Mouse (Mus musculus) left cerebral cortex, postnatal 36 days (tissue): ENCODE results near the gene Gm10134. TPM values are rescaled to one million over a fixed set of nuclear protein-coding genes. Genes with fewer than 3 reads are reported as not detected.
A peak's percentile ranks its signal among the peaks of the same experiment; 100 is the strongest.
"Not testable (repeated sequence)": the region's sequence is repeated elsewhere in the genome, so short reads cannot be mapped to it uniquely, and the experiment has no call there.

Experiments used
- DNase-seq, 2 experiments: peaks; one replicate each; pipeline ENCODE4 v3.0.0; 2021 to 2022; ENCODE audit warnings: low spot score in 2 of 2, mixed read lengths in 1 of 2
- intact Hi-C: fragments of 180-260 bp; cut with DNase I; formaldehyde crosslinking; loops from one replicate; pipeline ENCODE4 v1.15.1; 2025
- total RNA-seq, 2 experiments: library from RNA; stranded (reverse); gene quantifications; 2 replicates each; pipeline ENCODE4 v1.2.3; 2021

Gene Gm10134
- total RNA-seq, 2 experiments from 2014 or later = 1.7 TPM

DNA sequence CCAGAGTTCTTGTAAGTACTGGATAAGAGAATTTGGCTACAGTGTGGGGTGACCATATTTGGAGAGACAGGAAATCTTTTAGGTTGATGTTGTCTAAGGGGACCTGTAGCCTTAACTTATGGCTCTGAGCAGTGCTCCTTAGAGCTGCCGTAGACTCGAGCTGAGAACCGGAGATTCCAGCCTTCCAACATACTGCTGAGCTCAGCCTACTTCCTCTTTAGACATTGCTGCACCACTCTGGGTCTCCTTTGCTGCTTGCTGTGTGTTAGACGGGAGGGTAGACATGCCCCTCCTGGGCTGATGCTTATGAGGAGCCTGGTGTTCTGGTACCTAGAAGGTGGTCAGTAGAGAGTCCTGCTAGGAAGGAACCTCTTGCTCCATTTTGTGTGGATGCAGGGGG, 7.5 kb upstream of the Gm10134 start:
- intact Hi-C loops = no loop called here
- no peak for DNase-seq

DNA sequence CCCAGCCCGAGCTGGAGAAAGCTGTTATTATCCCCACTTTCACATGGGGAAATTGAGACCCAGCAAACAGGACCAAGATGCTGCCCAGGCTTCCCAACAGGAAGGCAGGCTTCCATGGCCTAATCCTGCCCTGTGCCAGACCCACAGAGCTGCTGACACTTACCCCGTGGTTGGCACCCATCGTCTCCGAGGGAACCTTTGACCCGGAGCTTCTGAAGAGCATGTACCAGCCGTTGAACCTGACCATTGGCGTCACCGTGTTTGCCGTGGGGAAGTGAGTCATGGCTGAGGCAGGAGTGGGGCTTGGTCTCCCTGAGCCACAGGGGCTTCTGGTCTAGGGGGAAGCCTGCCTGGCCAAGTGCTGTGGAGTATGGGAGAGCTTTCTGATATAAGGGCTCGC, 2.9 kb upstream of the Gm10134 start:
- intact Hi-C loops = no loop called here
- DNase-seq = no peak

DNA sequence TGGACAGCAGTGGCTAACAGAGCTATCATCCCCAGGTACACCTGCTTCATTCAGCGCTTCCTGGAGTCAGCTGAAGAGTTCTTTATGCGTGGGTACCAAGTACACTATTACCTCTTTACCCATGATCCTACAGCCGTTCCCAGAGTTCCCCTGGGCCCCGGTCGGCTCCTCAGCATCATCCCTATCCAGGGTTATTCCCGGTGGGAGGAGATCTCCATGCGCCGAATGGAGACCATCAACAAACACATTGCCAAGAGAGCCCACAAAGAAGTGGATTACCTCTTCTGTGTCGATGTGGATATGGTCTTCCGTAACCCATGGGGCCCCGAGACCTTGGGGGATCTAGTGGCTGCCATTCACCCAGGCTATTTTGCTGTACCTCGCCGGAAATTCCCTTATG, 1.2 kb upstream of the Gm10134 start:
- DNase-seq = no peak

DNA sequence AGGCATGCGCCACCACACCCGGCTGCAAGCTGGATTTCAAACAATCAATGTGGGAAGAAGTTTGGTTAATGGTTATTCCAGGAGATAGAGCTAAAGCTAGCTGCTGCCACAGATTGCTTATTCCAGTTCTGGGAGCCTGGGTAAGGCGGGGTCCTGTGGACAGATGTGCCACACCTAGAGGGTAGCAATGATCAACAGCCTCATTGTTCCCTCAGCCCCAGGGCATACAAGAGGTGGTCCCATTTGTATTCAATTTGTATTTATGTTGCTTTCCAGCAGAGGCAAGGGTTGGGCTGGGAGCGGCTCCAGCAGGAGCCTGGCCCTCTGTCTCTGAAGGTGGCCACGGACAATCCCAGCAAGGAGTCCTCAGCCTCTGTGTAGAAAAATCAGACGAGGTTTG, 396 bp downstream of the Gm10134 start:
- intact Hi-C loops = no loop called here
- no peak for DNase-seq

More for the DNA sequence above, 1.2 kb upstream of the Gm10134 start:
- intact Hi-C loops = no loop called here

DNA sequence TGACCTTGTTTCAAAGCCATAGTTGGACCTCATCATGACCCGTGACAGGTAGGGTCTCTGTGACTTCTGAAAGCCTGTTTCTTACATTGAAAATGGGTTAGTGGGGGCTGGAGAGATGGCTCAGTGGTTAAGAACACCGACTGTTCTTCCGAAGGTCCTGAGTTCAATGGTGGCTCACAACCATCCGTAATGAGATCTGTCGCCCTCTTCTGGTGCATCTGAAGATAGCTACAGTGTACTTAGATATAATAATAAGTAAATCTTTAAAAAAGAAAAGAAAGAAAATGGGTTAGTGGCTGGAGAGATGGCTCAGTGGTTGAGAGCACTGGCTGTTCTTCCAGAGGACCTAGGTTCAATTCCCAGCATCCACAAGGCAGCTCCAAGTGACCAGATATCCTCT, 5.7 kb downstream of the Gm10134 start:
- intact Hi-C loops = not testable (repeated sequence)

DNA sequence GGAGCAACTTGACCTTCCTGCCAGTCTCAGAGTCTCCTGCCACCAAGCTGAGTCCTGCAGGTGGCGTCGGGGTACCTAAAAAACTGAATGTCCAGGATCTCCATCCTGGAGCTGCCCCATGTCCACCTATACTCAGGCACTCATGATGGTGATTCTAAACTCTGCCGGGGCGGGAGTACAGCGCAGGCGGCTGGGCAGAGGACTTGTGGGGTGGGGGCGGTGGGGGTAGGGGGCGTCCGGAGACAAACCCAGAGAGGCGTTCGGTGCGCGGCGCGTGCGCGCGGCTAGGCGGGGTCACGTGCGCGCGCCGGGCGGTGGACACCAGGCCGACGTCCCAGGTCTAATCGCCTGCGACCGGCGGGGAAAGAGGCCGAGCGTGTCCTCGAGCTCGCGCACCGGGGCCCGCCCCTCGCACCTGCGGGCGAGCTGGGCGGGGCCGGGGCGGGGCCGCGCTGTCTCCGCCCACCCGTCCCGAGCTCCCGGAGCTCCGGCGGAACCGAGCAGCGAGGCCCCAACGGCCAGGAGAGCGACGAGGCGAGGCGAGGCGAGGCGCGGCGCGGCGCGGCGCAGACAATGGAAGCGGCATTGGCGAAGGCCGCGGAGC, 7.0 kb downstream of the Gm10134 start, which contains the start of gene Ralgds:
TSS of gene Ralgds (plus strand) at position 328 of the 604 bp plus-strand sequence.
- peak in 1 of 2 experiments; percentile 68 for DNase-seq
- intact Hi-C loops = no loop called here

More for the DNA sequence above, 5.7 kb downstream of the Gm10134 start:
- DNase-seq = not testable (repeated sequence)

DNA sequence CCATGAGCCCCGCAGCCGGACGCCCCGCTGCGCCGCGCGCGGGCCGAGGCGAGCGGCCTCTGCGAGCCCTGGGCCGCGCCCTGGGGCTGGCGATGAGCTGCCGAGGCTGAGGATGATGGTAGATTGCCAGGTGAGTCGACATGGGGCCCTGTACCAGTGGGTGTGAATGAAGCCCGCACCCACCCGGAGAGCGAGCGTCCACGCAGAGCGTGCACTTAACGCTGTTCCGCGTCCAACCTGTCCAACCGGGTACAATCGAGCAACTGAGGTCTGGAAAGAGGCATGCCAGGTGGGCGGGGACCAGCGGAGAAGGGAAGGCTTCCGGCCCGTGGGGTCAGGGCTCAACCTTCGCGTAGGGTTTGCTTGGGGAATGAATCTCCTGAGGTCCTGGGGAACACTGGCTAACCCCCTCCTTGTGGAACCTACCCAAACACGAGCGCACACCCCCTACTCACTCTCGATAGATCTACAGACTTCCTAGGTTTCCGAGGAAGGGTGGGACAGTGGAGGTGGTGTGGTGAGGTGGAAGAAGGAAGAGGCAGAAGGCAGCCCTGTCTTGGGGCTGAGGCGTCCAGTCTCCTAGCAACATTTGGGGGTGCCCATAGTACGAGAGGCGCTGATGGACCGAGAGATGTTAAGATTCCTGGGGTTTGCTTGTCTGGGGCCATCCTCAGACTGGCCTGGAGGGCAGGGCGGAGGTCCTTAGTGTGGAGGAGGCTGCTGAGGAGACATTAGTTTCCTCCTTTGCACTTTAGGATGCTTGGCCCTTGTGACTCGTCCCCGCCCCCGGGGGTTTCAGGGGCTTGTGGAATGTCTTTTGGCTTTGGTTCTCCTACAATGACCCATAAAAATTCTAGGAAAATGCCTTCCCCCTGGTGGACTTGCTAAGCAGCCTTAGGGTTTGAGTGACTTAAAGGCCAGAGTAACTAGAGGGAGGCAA, 7.8 kb downstream of the Gm10134 start:
- DNase-seq = peak; percentile 32 to 60
- intact Hi-C loops = no loop called here

DNA sequence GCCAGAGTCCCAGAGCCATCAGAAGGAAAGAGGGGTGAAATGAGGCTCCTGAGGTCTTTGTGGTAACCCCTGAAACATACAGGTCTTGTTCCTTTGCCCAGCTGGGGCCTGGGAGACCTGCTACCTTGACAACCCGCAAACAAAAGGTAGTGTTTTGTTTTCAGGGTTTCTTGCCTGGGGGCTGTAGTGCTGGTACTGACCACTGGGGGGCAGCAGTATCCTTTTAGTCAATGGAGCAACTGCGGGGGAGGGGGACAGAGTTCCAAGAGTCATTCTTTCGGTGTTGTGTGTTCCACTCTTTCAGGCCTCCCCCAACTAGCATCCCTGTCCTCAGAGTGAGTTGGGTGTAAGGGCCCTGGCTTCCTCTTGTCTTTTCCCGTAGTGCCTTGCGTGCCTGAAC, 8.6 kb downstream of the Gm10134 start:
- DNase-seq = peak; percentile 70 to 84
- intact Hi-C loops = no loop called here

DNA sequence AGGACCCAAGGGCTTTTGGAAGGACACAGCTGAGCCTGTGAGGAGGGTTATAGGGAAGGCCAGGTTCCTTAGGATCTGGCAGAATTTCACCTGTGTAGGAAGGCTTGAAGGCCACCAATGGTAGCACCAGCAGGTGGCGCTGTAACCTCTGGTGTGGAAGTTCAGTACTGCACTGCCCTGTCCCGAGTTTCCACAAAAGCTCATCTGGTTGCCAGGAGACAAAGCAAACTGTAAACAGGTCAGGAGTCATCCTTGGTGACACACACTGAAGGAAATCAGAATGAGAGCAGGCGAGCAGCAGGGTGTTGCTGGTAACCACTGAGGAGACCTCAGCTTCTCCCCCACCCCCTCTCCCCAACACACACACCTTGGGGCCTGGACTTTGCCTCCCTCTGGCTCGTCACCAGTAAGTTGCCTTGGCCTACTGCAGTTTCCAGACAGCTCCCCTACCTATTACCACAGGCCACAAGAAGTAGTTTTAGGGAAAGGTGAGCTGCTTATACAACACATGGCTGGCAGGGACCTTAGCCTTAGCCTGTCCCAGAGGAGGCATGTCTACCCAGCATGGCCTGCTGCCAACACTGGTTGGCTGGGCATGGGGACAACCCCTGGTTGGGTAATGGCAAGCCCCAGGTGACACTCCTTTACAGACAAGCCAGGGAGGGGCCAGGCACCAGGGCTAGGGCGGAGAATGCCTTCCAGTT, 11.5 kb downstream of the Gm10134 start:
- DNase-seq = peak; percentile 52 to 54

DNA sequence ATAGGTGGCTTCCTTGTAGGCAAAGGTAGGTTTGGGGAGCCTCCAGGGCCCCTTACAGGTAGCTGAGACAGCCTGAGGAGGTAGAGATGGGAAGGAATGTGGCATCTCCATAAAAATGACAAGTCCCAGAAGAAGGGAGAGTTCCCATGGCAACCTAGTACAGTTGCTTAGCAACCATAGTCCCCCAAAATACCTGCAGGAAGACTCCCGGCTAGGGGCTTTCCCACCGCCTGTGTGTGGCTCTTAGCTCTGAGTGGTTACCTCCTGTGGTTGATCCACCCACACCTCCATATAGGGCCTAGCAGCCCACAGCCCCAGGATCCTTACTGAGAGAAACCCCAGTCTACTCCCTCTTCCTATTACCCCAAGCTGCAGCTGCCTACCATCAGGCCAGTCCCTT, 12.3 kb downstream of the Gm10134 start:
- DNase-seq = peak; percentile 68 to 77
- intact Hi-C loops = loop anchor here (2.0 kb wide), 1 partner anchor 15 kb away; no protein-coding TSS in a partner anchor

More for the DNA sequence above, 11.5 kb downstream of the Gm10134 start:
- intact Hi-C loops = loop anchor here (2.0 kb wide), 1 partner anchor 65 kb away; the partner anchor contains the start of gene Gtf3c5

DNA sequence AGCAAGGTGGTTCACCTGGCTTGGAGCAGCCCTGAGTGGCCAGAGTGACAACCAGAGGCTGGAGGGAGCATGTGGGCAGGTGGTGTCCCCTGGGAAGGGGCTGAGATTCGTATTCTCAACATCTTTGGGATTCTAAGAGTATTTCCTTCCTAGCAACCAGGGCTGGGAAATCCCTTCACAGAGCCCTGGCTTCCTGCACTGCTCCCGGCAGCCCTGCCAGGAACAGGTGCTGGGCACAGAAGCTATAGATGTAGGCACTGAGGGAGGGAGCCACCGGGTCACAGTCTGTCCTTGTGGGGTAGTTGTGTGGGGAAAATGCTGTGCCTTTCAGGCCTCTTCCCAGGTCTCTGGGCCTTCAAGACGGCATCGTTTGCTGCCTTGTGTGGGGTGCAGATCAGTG, 14.7 kb downstream of the Gm10134 start:
- DNase-seq = peak in 1 of 2 experiments; percentile 6
- intact Hi-C loops = no loop called here

DNA sequence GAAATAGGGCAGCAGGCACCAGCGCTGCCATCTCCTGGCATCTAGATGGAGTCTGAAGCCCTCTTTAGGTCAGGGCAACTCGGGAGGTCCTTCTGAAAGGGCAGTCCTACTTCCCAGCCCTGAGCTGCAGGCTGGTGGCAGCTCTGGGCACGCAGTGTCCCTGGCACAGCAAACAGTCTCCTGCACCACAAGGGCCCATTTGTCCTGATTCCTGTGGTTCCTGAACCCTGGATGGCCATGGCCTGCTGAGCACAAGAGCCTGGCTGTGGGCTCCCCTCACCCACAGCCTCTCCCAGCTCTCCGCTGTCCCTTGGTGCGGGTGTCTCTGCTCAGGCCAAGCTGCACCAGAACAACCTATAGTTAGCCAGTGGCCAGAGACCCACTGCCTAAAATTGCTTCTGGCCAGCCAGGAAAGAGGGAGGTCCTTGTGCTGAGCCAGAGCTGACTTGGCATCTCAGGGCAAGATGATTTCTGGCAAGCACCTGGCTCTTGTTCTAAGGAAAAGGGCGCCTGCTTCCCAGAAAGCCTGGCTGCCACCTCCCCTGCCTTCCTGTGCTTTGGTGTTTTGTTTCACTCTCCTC, 15.8 kb downstream of the Gm10134 start:
- intact Hi-C loops = no loop called here
- peak; percentile 57 to 67 for DNase-seq

DNA sequence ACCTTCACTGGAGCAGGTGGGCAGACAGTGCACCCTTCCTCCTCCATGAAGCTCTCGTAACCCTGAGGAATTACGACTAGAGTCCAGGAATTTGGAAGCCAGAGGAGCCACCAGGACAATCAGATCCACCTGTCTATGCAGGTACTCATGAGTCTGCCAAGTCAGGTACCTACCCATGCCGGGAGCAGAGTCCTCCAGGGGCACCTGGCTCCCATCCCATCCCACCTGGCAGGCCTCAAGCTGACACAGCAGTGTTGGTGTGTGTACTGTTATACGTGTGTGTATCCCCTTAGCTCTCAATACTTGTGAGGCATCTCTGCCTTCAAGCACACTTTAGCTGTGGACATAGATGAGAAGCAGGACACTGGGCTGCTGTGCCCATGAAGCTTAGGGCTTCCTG, 16.3 kb downstream of the Gm10134 start:
- no peak for DNase-seq
- intact Hi-C loops = no loop called here

DNA sequence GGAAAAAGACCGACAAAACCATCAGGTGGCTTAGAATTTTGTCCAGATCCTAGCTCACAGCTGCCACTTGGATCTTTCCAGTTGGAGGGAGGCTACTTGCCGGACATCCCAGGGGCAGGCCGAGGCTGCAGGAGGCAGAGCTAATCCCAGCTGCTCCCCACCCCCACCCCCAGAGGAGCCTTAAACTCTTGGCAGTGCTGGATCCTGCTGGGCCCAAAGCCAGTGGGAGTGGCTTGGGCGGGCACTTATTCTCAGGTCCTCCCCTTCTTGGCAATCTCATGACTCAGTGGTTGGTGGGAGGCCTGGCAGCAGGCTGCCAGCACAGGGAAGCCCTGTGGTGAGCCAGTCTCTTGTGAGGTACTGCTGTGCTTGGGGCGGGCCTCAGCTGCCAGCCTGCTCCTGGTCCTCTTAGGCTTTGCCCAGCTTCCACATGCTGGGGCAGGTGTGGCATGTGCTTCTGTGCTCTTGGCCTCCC, 17.8 kb downstream of the Gm10134 start:
- intact Hi-C loops = no loop called here
- DNase-seq = peak; percentile 86 to 88

DNA sequence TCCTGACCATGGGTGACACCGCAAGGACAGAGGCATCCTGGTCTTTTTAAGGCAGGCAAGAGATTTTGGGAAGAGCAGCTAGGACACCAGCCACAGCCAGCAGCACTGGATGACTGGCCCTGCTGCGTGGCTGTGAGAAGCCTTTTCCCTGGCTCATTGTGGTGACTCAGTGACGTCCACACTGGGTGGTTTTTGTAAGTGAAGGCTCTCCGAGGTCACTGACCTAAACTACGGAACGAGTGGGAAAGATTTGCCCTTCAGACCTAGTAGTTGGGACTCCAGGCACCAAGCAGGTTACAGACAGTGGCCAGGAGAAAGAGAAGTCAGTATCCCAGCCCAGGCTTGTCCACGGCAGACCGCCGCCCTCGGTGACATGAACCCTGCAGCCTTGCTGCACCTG, 18.5 kb downstream of the Gm10134 start:
- intact Hi-C loops = no loop called here
- no peak for DNase-seq

DNA sequence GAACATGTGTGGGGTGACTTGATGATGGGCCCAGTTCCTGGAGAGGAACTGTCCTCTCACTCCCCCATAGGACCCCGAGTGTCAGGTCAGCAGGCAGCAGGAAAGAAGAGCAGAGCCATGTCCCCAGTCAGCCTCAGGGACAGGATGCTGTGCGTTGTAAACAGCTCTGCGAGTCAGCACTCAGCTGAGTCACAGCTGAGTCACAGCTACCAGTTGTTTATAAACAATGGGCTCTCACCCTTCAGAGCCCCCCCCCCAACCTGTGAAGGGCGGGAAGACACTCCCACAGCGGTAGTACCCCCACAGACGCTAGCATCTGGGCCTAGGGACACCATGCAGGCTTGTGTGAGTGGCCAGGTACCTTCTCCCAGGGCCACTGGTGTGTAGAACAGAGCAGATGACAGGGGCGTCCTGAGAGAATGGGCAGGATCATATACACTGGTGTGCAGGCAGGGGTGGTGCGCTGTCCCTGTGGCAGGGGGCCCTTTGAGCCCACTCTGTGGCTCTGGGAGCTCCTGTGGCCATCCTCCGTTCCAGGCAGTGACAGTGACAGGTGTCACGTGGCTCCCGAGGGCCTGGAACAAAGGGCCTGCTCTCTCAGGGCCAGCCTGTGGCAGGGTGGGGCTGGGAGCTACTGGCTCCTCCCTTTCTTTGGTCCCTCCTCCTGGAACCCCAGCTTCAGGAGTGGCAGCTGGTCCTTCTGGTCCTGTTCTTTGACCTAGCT, 19.5 kb downstream of the Gm10134 start:
- no peak for DNase-seq
- intact Hi-C loops = no loop called here

DNA sequence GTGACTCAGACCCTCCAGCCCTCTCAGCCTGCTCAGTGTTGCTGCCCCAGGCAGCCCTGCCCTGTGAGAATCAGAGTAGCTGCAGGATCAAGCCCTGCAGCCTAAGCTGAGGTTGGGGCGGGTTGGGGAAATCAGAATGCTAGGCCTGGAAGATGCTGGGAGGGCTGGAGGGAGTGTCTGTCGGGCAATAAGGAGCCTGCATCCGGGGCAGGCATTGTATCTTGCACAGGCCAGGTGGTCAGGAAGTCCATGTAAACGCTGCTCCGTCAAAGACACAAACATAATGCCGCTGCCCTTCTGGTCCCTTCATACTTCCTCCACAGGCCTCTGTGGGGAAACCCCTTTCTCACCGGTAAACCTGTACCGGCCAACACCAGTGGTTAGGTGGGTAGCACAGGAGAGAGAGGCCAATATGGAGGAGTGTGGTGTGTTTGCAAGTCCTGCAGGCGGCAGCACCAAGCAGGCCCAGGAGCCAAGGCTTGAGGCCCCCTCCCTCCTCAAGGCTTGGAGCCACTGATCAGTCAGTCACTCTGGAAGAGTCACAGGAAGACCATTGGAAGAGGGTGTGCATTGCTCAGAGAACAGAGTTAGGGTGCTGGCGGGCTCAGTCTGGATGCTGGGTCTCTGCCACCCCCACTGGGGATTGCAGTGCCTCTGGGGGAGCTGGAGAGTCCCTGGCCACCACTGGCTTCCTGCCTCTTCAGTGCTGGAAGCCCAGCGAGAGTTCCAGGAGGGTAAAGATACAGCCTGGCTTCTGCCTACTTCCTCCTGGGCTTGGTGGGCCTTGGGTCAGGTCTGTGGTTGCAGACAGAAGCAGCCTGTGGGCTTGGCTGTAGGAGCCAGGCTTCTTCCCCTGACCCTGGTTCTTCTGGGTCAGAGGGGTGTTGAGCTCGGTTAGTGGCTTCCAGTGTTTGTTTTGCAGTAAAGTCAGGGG, 20.3 kb downstream of the Gm10134 start:
- intact Hi-C loops = no loop called here
- no peak for DNase-seq
